Mouse (Mus musculus): ENCODE results near the gene Pou2f3. TPM values are rescaled to one million over a fixed set of nuclear protein-coding genes. Genes with fewer than 3 reads are reported as not detected.
A peak's percentile ranks its signal among the peaks of the same experiment; 100 is the strongest.
"Not testable (repeated sequence)": the region's sequence is repeated elsewhere in the genome, so short reads cannot be mapped to it uniquely, and the experiment has no call there.

Gene Pou2f3
- polyA plus RNA-seq, 1 experiment from 2014 or later, result 0.53 TPM

GRCm38 (mm10) chr9:43133525-43133924, 76.6 kb downstream of the Pou2f3 start:
- no peak overlapping the region for H3K4me3 ChIP-seq (ENCODE audit: low read length)
- H3K27ac ChIP-seq (ENCODE audit: low read length), result no peak overlapping the region
- H3K27me3 ChIP-seq (ENCODE audit: control insufficient read depth, insufficient read depth, low read length), result no peaks in the 10 kb centered on the region
- H3K4me1 ChIP-seq (ENCODE audit: control insufficient read depth, insufficient read depth, low read length), result no peaks in the 10 kb centered on the region
- 72% methylated on average over 3 of the region's 3 CpGs for WGBS
- no peaks in the 10 kb centered on the region for H3K36me3 ChIP-seq (ENCODE audit: control insufficient read depth, insufficient read depth)
- H3K9me3 ChIP-seq (replicated peaks; ENCODE audit: control insufficient read depth, low read length), result no peaks in the 10 kb centered on the region
- ATAC-seq (replicated peaks; ENCODE audit: extremely low read depth, insufficient read depth, low FRiP score), result no peak
- no peak overlapping the region for H3K9ac ChIP-seq (ENCODE audit: low read length)
- H3K4me2 ChIP-seq (ENCODE audit: low read depth, low read length), result no peak overlapping the region

DNA sequence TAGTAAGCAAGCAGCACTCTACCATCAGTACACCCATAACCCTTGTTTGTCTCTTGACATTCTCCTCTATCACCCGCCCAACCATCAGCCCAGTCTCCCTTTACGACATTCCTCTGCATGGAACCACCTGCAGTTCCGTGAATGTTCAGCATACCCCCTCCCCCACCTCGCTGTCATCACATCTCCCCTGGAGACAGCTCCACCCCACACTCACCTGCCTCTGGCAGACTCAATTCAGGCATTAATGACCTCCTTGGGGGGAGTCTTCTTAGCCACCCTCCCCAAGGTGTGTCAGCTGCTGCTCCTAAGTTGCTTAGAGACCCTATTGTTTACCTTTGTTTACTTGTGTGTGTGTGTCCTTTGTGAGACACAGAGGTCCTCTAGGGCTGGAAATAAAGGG, 77.8 kb downstream of the Pou2f3 start:
- Histone ChIP-seq H3K27ac (ENCODE audit: low read length) (no peak overlapping the region), H3K9ac (ENCODE audit: low read length) (no peak overlapping the region), H3K27me3 (ENCODE audit: control insufficient read depth, insufficient read depth, low read length) (no peaks in the 10 kb centered on the region), H3K36me3 (ENCODE audit: control insufficient read depth, insufficient read depth) (no peaks in the 10 kb centered on the region), H3K4me3 (ENCODE audit: low read length) (no peak overlapping the region), H3K4me1 (ENCODE audit: control insufficient read depth, insufficient read depth, low read length) (peaks cover 2% of the 10 kb centered on the region), H3K4me2 (ENCODE audit: low read depth, low read length) (no peak overlapping the region), H3K9me3 (replicated peaks; ENCODE audit: control insufficient read depth, low read length) (no peaks in the 10 kb centered on the region)
- 32% methylated on average over 4 of the region's 4 CpGs for WGBS
- ATAC-seq (replicated peaks; ENCODE audit: extremely low read depth, insufficient read depth, low FRiP score), result no peak

DNA sequence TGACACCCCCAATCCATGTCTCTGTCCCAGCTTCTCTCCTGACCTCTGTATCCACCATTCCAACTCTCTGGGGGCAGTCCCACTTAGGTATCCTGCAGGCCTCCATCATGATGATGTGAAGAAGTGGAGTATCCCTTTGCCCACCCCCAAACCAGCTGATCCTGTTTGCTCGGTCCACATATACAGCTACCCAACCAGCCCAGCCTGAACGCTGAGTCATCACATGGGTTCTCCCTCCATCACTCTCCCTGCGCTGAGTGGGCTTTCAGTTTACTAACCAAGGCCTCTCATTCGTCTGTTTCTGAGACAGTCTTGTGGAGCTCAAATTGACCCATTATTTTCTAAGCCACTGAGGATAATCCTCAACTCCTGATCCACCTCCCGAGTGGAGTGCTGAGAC, 78.2 kb downstream of the Pou2f3 start:
- H3K36me3 ChIP-seq (ENCODE audit: control insufficient read depth, insufficient read depth), result no peaks in the 10 kb centered on the region
- H3K27me3 ChIP-seq (ENCODE audit: control insufficient read depth, insufficient read depth, low read length), result no peaks in the 10 kb centered on the region
- H3K9ac ChIP-seq (ENCODE audit: low read length), result no peak overlapping the region
- peaks cover 6% of the 10 kb centered on the region for H3K4me1 ChIP-seq (ENCODE audit: control insufficient read depth, insufficient read depth, low read length)
- no peaks in the 10 kb centered on the region for H3K9me3 ChIP-seq (replicated peaks; ENCODE audit: control insufficient read depth, low read length)
- WGBS, result 73% methylated on average over 5 of the region's 5 CpGs
- no peak overlapping the region for H3K27ac ChIP-seq (ENCODE audit: low read length)
- no peak overlapping the region for H3K4me3 ChIP-seq (ENCODE audit: low read length)
- no peak overlapping the region for H3K4me2 ChIP-seq (ENCODE audit: low read depth, low read length)
- no peak for ATAC-seq (replicated peaks; ENCODE audit: extremely low read depth, insufficient read depth, low FRiP score)

GRCm38 (mm10) chr9:43130684-43131083, 79.5 kb downstream of the Pou2f3 start:
- Histone ChIP-seq H3K4me2 (ENCODE audit: low read depth, low read length) (no peak overlapping the region), H3K9me3 (replicated peaks; ENCODE audit: control insufficient read depth, low read length) (no peaks in the 10 kb centered on the region), H3K4me1 (ENCODE audit: control insufficient read depth, insufficient read depth, low read length) (peaks cover 7% of the 10 kb centered on the region), H3K4me3 (ENCODE audit: low read length) (no peak overlapping the region), H3K36me3 (ENCODE audit: control insufficient read depth, insufficient read depth) (no peaks in the 10 kb centered on the region), H3K27me3 (ENCODE audit: control insufficient read depth, insufficient read depth, low read length) (no peaks in the 10 kb centered on the region), H3K27ac (ENCODE audit: low read length) (no peak overlapping the region), H3K9ac (ENCODE audit: low read length) (no peak overlapping the region)
- WGBS, result 90% methylated on average over 2 of the region's 2 CpGs
- ATAC-seq (replicated peaks; ENCODE audit: extremely low read depth, insufficient read depth, low FRiP score), result no peak

- H3K9ac ChIP-seq (ENCODE audit: low read length), result no peak overlapping the region
- 48% methylated on average over 10 of the region's 10 CpGs for WGBS
- H3K4me2 ChIP-seq (ENCODE audit: low read depth, low read length), result no peak overlapping the region
- no peaks in the 10 kb centered on the region for H3K27me3 ChIP-seq (ENCODE audit: control insufficient read depth, insufficient read depth, low read length)
- peaks cover 7% of the 10 kb centered on the region for H3K4me1 ChIP-seq (ENCODE audit: control insufficient read depth, insufficient read depth, low read length)
- no peaks in the 10 kb centered on the region for H3K9me3 ChIP-seq (replicated peaks; ENCODE audit: control insufficient read depth, low read length)
- H3K36me3 ChIP-seq (ENCODE audit: control insufficient read depth, insufficient read depth), result no peaks in the 10 kb centered on the region
- ATAC-seq (replicated peaks; ENCODE audit: extremely low read depth, insufficient read depth, low FRiP score), result peak; percentile 45
- no peak overlapping the region for H3K4me3 ChIP-seq (ENCODE audit: low read length)
- no peak overlapping the region for H3K27ac ChIP-seq (ENCODE audit: low read length)
Measured at GRCm38 (mm10) chr9:43127101-43127787, 82.9 kb downstream of the Pou2f3 start.

- Histone ChIP-seq H3K4me1 (ENCODE audit: control insufficient read depth, insufficient read depth, low read length) (peaks cover 5% of the 10 kb centered on the region), H3K9me3 (replicated peaks; ENCODE audit: control insufficient read depth, low read length) (no peaks in the 10 kb centered on the region), H3K27ac (ENCODE audit: low read length) (no peak overlapping the region), H3K27me3 (ENCODE audit: control insufficient read depth, insufficient read depth, low read length) (no peaks in the 10 kb centered on the region), H3K4me3 (ENCODE audit: low read length) (no peak overlapping the region), H3K9ac (ENCODE audit: low read length) (no peak overlapping the region), H3K4me2 (ENCODE audit: low read depth, low read length) (no peak overlapping the region), H3K36me3 (ENCODE audit: control insufficient read depth, insufficient read depth) (no peaks in the 10 kb centered on the region)
- ATAC-seq (replicated peaks; ENCODE audit: extremely low read depth, insufficient read depth, low FRiP score), result no peak
- WGBS, result 14% methylated on average over 1 of the region's 1 CpGs
Measured at GRCm38 (mm10) chr9:43122379-43122778, 87.8 kb downstream of the Pou2f3 start.

GRCm38 (mm10) chr9:43121948-43122347, 88.2 kb downstream of the Pou2f3 start:
- not testable (repeated sequence) for H3K4me3 ChIP-seq (ENCODE audit: low read length); H3K4me1 ChIP-seq (ENCODE audit: control insufficient read depth, insufficient read depth, low read length); ATAC-seq (replicated peaks; ENCODE audit: extremely low read depth, insufficient read depth, low FRiP score); H3K4me2 ChIP-seq (ENCODE audit: low read depth, low read length); H3K27me3 ChIP-seq (ENCODE audit: control insufficient read depth, insufficient read depth, low read length); H3K36me3 ChIP-seq (ENCODE audit: control insufficient read depth, insufficient read depth); H3K27ac ChIP-seq (ENCODE audit: low read length); H3K9me3 ChIP-seq (replicated peaks; ENCODE audit: control insufficient read depth, low read length); H3K9ac ChIP-seq (ENCODE audit: low read length)
- 88% methylated on average over 2 of the region's 2 CpGs for WGBS

DNA sequence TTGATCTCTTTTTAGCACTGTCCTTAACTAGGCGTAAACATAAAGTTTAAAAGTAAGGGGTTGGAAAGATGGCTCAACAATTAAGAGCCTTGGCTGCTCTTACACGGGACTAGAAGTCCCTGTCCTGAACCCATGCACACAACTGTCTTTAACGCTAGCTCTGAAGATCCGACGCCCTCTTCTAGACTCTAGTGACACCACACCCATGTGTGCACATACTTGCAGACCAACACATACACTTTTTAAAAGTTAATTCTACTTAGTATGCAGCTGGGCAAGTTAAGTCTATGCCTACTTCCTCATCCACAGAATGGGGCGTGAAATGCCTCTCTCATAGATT, 93.2 kb downstream of the Pou2f3 start:
- H3K4me2 ChIP-seq (ENCODE audit: low read depth, low read length), result no peak overlapping the region
- H3K36me3 ChIP-seq (ENCODE audit: control insufficient read depth, insufficient read depth), result peaks cover 4% of the 10 kb centered on the region; the same call in 1 of the 2 replicates
- no peaks in the 10 kb centered on the region for H3K9me3 ChIP-seq (replicated peaks; ENCODE audit: control insufficient read depth, low read length)
- no peak overlapping the region for H3K4me3 ChIP-seq (ENCODE audit: low read length)
- H3K4me1 ChIP-seq (ENCODE audit: control insufficient read depth, insufficient read depth, low read length), result peaks cover 12% of the 10 kb centered on the region
- ATAC-seq (replicated peaks; ENCODE audit: extremely low read depth, insufficient read depth, low FRiP score), result no peak
- H3K27me3 ChIP-seq (ENCODE audit: control insufficient read depth, insufficient read depth, low read length), result peaks cover 5% of the 10 kb centered on the region
- H3K9ac ChIP-seq (ENCODE audit: low read length), result no peak overlapping the region
- 82% methylated on average over 6 of the region's 6 CpGs for WGBS
- no peak overlapping the region for H3K27ac ChIP-seq (ENCODE audit: low read length)

DNA sequence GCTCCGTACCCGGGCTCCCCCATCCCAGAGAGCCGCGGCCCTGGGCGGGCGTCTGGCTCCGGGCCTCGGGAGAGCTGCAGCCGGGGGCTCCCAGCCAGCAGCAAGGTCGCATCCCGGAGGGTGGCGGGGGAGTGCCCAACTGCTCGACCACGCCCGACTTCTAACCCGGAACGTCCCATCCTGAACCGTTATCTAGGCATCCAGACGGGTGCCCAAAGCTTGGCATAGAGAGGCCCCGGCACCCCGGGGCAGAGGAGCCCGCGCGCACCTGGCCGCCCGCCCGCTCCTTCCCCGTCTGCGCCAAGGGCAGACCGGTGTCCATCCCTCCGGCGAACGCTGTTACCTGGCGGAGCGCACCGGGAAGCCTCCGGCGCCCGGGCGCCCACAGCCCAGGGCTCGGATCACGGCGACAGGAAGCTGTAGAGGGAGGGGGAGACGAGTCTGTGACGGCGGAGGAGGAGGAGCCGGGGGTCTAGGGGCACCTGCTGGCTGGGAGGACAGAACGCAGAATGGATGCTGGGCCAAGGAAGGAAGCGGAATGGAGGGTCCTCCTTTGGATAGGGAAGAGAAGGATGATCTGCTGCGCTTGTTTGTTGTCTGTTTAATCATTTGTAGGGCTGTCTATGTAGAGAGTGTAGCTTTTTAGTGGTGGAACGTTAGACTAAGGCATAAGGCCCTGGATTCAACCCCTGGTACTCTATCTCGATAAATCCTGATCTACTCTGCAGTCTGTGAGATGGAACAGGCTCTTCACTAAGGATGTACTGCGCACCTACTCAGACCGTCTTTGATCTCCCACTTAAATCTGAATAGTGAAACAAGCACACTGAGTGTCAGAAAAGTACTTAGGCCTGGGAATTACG, 93.8 kb downstream of the Pou2f3 start, which contains the start of gene Tmem136:
Tmem136 (minus strand) TSS at position 437 of the 863 bp plus-strand sequence.
- Histone ChIP-seq H3K27ac (ENCODE audit: low read length) (peak within 1 kb of the TSS; percentile 79), H3K9me3 (replicated peaks; ENCODE audit: control insufficient read depth, low read length) (no peaks in the 10 kb centered on the region), H3K27me3 (ENCODE audit: control insufficient read depth, insufficient read depth, low read length) (peaks cover 5% of the 10 kb centered on the region), H3K36me3 (ENCODE audit: control insufficient read depth, insufficient read depth) (peaks cover 9% of the 10 kb centered on the region), H3K4me1 (ENCODE audit: control insufficient read depth, insufficient read depth, low read length) (peaks cover 12% of the 10 kb centered on the region), H3K4me3 (ENCODE audit: low read length) (peak within 1 kb of the TSS; percentile 84), H3K4me2 (ENCODE audit: low read depth, low read length) (peak within 1 kb of the TSS; percentile 65), H3K9ac (ENCODE audit: low read length) (peak within 1 kb of the TSS; percentile 88)
- peak; percentile 87 for ATAC-seq (replicated peaks; ENCODE audit: extremely low read depth, insufficient read depth, low FRiP score)
- 4% methylated on average over 55 of the region's 55 CpGs for WGBS
